Mouse (Mus musculus): ENCODE measurements at regions not wholly inside any gene's neighbourhood (a gene's known extent, or its start where the extent isn't known, plus 50 kb on each side); places are given as distances from the start of the nearest gene placed in this dataset.

DNA sequence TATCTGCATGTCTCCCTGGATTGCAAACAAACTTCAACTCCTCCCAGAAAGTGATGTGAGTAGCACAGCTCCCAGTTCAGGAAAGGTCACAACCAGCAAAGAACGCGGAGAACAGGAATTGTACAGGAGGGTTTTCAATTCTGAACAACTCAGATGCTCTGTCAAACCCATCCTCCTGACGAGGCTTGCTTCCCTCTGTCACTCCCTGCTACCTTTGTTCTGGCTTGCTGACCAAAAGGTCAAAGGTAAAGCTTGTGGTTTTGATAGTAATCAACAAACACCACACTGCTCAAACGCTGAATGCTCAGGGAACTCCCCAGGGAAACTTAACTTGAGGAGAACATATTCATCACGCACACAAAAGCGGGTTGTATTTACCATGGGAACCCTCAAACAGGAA lies 102.4 kb downstream of the Gm10604 start:
- Histone ChIP-seq H3K4me1 (ENCODE audit: insufficient read depth, low read depth, low read length) (peaks cover 5% of the 10 kb centered on the region; the same call in 1 of the 2 replicates), H3K27ac (ENCODE audit: low read length) (no peak overlapping the region), H3K9me3 (ENCODE audit: low read length) (no peaks in the 10 kb centered on the region), H3K36me3 (ENCODE audit: insufficient read depth, low read length) (no peaks in the 10 kb centered on the region), H3K27me3 (replicated peaks; ENCODE audit: insufficient read depth, low read length) (no peaks in the 10 kb centered on the region), H3K4me3 (ENCODE audit: low read depth, low read length) (no peak overlapping the region), H3K4me2 (replicated peaks; ENCODE audit: low read depth, low read length) (no peak overlapping the region), H3K9ac (replicated peaks; ENCODE audit: low read depth) (no peak overlapping the region)
- DNase-seq (ENCODE audit: low spot score) (no peak), ATAC-seq (no peak)
- 59% methylated on average over 6 of the region's 6 CpGs for WGBS
- TF ChIP-seq CTCF (IDR thresholded peaks at IDR 0.05) (no peak), EP300 (IDR thresholded peaks at IDR 0.05) (no peak)

DNA sequence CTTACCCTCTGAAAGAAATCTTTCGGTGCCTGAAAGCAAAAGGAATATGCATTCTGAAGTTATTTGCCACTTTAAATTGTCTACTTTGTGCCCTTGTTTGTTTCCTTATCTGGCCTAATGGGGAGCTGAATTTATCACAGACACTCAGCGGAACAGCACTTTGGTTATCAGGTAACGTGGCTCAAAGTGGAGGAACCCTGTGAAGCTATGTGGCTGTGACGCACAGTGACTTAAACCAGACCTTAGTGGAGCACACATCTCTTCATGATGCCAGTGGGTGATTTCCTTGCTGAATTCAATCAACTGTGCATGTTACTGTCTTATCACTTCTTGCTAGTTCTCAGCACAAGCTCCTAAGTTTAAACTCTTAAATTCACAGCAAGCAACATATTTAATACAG lies 103.1 kb downstream of the Gm10604 start:
- TF ChIP-seq CTCF (IDR thresholded peaks at IDR 0.05): no peak
- TF ChIP-seq EP300 (IDR thresholded peaks at IDR 0.05): peak; percentile 49; the same call in 1 of the 2 replicates
- no peaks in the 10 kb centered on the region for H3K9me3 ChIP-seq (ENCODE audit: low read length)
- H3K27me3 ChIP-seq (replicated peaks; ENCODE audit: insufficient read depth, low read length): no peaks in the 10 kb centered on the region
- ATAC-seq: no peak
- no peak overlapping the region for H3K27ac ChIP-seq (ENCODE audit: low read length)
- no peak overlapping the region for H3K4me3 ChIP-seq (ENCODE audit: low read depth, low read length)
- no peak for DNase-seq (ENCODE audit: low spot score)
- H3K4me1 ChIP-seq (ENCODE audit: insufficient read depth, low read depth, low read length): peaks cover 5% of the 10 kb centered on the region; the same call in 1 of the 2 replicates
- H3K9ac ChIP-seq (replicated peaks; ENCODE audit: low read depth): no peak overlapping the region
- H3K36me3 ChIP-seq (ENCODE audit: insufficient read depth, low read length): no peaks in the 10 kb centered on the region
- H3K4me2 ChIP-seq (replicated peaks; ENCODE audit: low read depth, low read length): no peak overlapping the region
- WGBS: 57% methylated on average over 4 of the region's 4 CpGs

DNA sequence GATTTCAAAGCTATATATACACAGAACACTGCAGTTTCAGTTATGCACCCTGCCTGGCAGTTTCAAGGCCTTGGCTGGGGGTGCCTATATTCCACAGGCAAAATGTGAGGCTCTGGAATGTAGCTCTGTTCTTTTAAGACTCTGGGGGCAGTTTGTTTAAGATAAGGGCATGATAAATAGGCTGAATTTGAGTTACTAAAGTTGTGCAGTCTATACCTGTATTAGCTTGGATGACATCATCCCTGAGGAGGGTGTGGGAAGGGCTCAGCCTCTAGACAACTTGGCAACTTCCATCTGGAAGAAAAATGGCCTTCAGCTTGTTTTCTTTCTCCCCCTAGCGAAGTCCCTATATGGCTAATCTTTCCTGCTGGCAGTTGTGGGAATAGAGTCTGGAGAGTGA lies 105.1 kb downstream of the Gm10604 start:
- H3K4me3 ChIP-seq (ENCODE audit: low read depth, low read length): no peak overlapping the region
- 69% methylated on average over 1 of the region's 1 CpGs for WGBS
- TF ChIP-seq CTCF (IDR thresholded peaks at IDR 0.05): no peak
- 0 out of 2 replicates have a peak, but pooled peaks have one; percentile 26 for TF ChIP-seq EP300 (IDR thresholded peaks at IDR 0.05)
- H3K4me1 ChIP-seq (ENCODE audit: insufficient read depth, low read depth, low read length): peaks cover 5% of the 10 kb centered on the region; the same call in 1 of the 2 replicates
- no peak overlapping the region for H3K27ac ChIP-seq (ENCODE audit: low read length)
- ATAC-seq: peak; percentile 73
- H3K9ac ChIP-seq (replicated peaks; ENCODE audit: low read depth): no peak overlapping the region
- no peaks in the 10 kb centered on the region for H3K27me3 ChIP-seq (replicated peaks; ENCODE audit: insufficient read depth, low read length)
- no peaks in the 10 kb centered on the region for H3K36me3 ChIP-seq (ENCODE audit: insufficient read depth, low read length)
- DNase-seq (ENCODE audit: low spot score): peak; percentile 45
- H3K4me2 ChIP-seq (replicated peaks; ENCODE audit: low read depth, low read length): no peak overlapping the region
- H3K9me3 ChIP-seq (ENCODE audit: low read length): no peaks in the 10 kb centered on the region

DNA sequence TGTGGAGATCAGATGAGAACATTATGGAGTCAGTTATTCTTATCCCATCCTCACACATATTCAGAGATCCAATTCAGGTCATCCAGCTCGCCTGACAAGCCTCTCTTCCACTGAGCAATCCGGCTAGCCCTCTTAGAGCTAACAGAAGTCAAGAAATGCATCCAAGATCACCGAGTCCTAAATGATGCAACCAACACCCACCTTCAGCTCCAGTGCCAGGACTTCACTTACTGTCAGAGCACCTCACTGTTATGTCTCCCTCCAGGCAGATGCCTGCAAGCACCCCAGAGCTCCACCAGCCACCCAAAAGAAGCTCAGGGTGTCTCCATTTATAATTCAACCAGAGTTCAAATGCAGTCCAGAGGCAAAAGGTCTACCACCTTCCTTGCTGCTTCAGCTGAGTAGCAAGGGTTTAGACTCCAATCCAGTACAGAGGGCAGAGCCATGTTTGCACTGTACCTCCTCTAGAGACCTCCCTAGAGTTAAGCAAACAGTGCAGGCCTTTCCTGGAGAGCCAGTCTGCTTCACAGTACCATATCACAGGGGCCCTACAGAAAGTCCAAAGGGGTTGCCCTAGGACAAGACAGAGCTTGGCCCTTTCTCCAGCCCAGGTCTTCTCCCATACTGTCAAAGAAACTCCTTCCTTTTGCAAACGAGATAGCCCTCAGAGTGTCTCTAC lies 106.3 kb downstream of the Gm10604 start:
- Histone ChIP-seq H3K4me3 (ENCODE audit: low read depth, low read length) (no peak overlapping the region), H3K27me3 (replicated peaks; ENCODE audit: insufficient read depth, low read length) (no peaks in the 10 kb centered on the region), H3K27ac (ENCODE audit: low read length) (no peak overlapping the region), H3K9me3 (ENCODE audit: low read length) (no peaks in the 10 kb centered on the region), H3K4me2 (replicated peaks; ENCODE audit: low read depth, low read length) (no peak overlapping the region), H3K9ac (replicated peaks; ENCODE audit: low read depth) (no peak overlapping the region), H3K36me3 (ENCODE audit: insufficient read depth, low read length) (no peaks in the 10 kb centered on the region), H3K4me1 (ENCODE audit: insufficient read depth, low read depth, low read length) (peaks cover 7% of the 10 kb centered on the region; the same call in 1 of the 2 replicates)
- 57% methylated on average over 4 of the region's 4 CpGs for WGBS
- no peak for TF ChIP-seq EP300 (IDR thresholded peaks at IDR 0.05)
- TF ChIP-seq CTCF (IDR thresholded peaks at IDR 0.05): no peak
- no peak for DNase-seq (ENCODE audit: low spot score)
- ATAC-seq: peak; percentile 48; the same call in 1 of the 2 replicates

DNA sequence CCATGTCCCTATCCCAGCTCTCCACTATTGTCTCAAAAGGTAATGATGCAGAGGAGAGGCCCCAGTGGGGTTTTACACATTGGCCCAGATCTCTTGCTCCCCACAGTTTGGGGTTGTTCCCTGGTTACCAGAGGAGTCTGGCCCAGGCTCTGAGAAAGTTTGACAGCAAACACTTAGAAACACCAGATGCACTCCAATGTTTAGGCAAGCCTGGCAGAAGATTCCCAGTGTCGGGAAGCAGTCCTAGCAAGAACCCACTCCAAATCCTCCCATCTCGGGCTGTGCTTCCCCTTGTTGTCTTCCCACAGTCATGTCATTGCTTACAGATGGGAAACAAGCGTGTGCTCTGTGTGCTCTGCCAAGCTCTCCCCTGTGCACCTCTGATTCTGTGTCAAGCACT lies 109.0 kb downstream of the Gm10604 start:
- Histone ChIP-seq H3K4me2 (replicated peaks; ENCODE audit: low read depth, low read length) (no peak overlapping the region), H3K9me3 (ENCODE audit: low read length) (no peaks in the 10 kb centered on the region), H3K4me1 (ENCODE audit: insufficient read depth, low read depth, low read length) (peaks cover 7% of the 10 kb centered on the region; the same call in 1 of the 2 replicates), H3K4me3 (ENCODE audit: low read depth, low read length) (no peak overlapping the region), H3K27ac (ENCODE audit: low read length) (no peak overlapping the region), H3K9ac (replicated peaks; ENCODE audit: low read depth) (no peak overlapping the region), H3K36me3 (ENCODE audit: insufficient read depth, low read length) (no peaks in the 10 kb centered on the region), H3K27me3 (replicated peaks; ENCODE audit: insufficient read depth, low read length) (no peaks in the 10 kb centered on the region)
- no peak for DNase-seq (ENCODE audit: low spot score)
- peak; percentile 14; the same call in 1 of the 2 replicates for ATAC-seq
- no peak for TF ChIP-seq EP300 (IDR thresholded peaks at IDR 0.05)
- TF ChIP-seq CTCF (IDR thresholded peaks at IDR 0.05): no peak
- WGBS: 61% methylated on average over 3 of the region's 3 CpGs

DNA sequence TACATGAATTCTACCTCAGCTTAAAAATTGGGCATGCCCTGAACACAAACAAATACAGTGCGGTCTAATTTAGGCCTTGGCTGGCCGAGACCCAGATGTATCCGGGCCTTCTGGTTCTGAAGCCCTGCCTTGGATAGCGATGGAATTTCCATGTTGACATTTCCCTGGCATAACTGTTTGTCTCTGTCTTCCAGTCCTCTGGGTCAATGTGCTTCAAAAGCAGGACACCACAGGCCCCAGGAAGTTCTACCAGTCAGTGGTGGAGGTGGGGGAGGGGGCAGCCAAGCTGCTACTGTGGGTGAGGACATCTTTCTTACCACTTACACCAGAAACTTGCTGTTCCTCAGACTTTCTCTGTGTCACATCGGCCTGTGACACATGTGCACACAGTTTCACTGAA lies 111.3 kb downstream of the Gm10604 start:
- H3K4me1 ChIP-seq (ENCODE audit: insufficient read depth, low read depth, low read length): peaks cover 5% of the 10 kb centered on the region; the same call in 1 of the 2 replicates
- H3K27ac ChIP-seq (ENCODE audit: low read length): peak overlapping the region; percentile 32; the same call in 1 of the 2 replicates
- DNase-seq (ENCODE audit: low spot score) (peak; percentile 63), ATAC-seq (peak; percentile 71)
- H3K9ac ChIP-seq (replicated peaks; ENCODE audit: low read depth): no peak overlapping the region
- H3K4me2 ChIP-seq (replicated peaks; ENCODE audit: low read depth, low read length): no peak overlapping the region
- H3K4me3 ChIP-seq (ENCODE audit: low read depth, low read length): no peak overlapping the region
- no peaks in the 10 kb centered on the region for H3K36me3 ChIP-seq (ENCODE audit: insufficient read depth, low read length)
- H3K9me3 ChIP-seq (ENCODE audit: low read length): no peaks in the 10 kb centered on the region
- TF ChIP-seq CTCF (IDR thresholded peaks at IDR 0.05): no peak
- no peak for TF ChIP-seq EP300 (IDR thresholded peaks at IDR 0.05)
- WGBS: 36% methylated on average over 5 of the region's 5 CpGs
- no peaks in the 10 kb centered on the region for H3K27me3 ChIP-seq (replicated peaks; ENCODE audit: insufficient read depth, low read length)

All from lung, postnatal 0 days (tissue).